Mouse (Mus musculus): Measurements from ENCODE around the gene Ccdc58. TPM values are rescaled to one million over a fixed set of nuclear protein-coding genes. Genes with fewer than 3 reads are reported as not detected.
"Not testable (repeated sequence)": the region's sequence is repeated elsewhere in the genome, so short reads cannot be mapped to it uniquely, and the experiment has no call there.

The Ccdc58 gene
- polyA plus RNA-seq (2021) = 90.6 TPM

- ATAC-seq (peak; percentile 88), DNase-seq (ENCODE audit: low read depth, low spot score) (peak; percentile 58)
- POLR2A ChIA-PET = interaction anchor here (0.5 kb wide), 1 partner anchor 132 kb away, joined by 4 read pairs; no protein-coding TSS in a partner anchor
- H3K27me3 ChIP-seq = no peaks in the 10 kb centered on the region
- TF ChIP-seq CTCF (IDR thresholded peaks at IDR 0.05) = peak; percentile 41
- CTCF ChIA-PET = interaction anchor here (0.9 to 1.5 kb wide), 3 partner anchors 15 to 27 kb away, joined by 3 to 4 read pairs (median 3); no protein-coding TSS in a partner anchor
- in situ Hi-C loops (cut with MboI; ENCODE audit: low pct_unique_long_range_greater_than_20kb) = no loop called here
These were observed at the start of gene Ccdc58, which contains the start of gene Fam162a for GRCm38 (mm10) chr16:36071450-36072379. TSS of gene Ccdc58 (plus strand) at chr16:36071685. TSS of gene Fam162a (minus strand) at chr16:36071594.

DNA sequence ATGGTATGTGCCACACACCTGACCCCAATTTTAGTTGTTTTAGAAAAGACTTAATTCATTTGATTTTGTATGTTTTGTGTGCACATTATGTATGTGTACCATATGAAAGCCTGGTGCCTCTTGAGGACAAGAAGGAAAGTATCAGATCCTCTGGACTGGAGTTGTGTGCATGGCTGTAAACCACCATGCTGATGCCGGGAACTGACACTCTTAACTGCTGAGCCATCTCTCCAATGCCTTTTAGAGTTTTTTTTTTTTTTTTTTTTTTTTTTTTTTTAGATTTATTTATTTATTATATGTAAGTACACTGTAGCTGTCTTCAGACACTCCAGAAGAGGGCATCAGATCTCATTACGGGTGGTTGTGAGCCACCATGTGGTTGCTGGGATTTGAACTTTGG, 43.4 kb upstream of the Ccdc58 start:
- H3K27me3 ChIP-seq; POLR2A ChIA-PET; ATAC-seq; DNase-seq (ENCODE audit: low read depth, low spot score); in situ Hi-C loops (cut with MboI; ENCODE audit: low pct_unique_long_range_greater_than_20kb): not testable (repeated sequence)
- CTCF ChIA-PET = interaction anchor here (1.0 to 1.4 kb wide), 2 partner anchors 10 to 36 kb away, joined by 3 read pairs; no protein-coding TSS in a partner anchor

- DNase-seq (ENCODE audit: low read depth, low spot score) (peak; percentile 64), ATAC-seq (peak; percentile 89)
- ChIA-PET POLR2A (interaction anchor here (0.6 kb wide), 2 partner anchors 27 to 753 kb away, joined by 3 to 4 read pairs; no protein-coding TSS in a partner anchor), CTCF (interaction anchor here (0.9 to 1.3 kb wide), 2 partner anchors 17 to 30 kb away, joined by 3 read pairs; no protein-coding TSS in a partner anchor)
- no peak for TF ChIP-seq CTCF (IDR thresholded peaks at IDR 0.05)
- H3K27me3 ChIP-seq = no peaks in the 10 kb centered on the region
- in situ Hi-C loops (cut with MboI; ENCODE audit: low pct_unique_long_range_greater_than_20kb) = no loop called here
These were observed 30.6 kb upstream of the Ccdc58 start, which contains the start of gene Wdr5b for GRCm38 (mm10) chr16:36040640-36041624. TSS of gene Wdr5b (plus strand) at chr16:36041190.

- ChIA-PET POLR2A (no interaction called here), CTCF (no interaction called here)
- ATAC-seq = no peak
- in situ Hi-C loops (cut with MboI; ENCODE audit: low pct_unique_long_range_greater_than_20kb) = no loop called here
- TF ChIP-seq CTCF (IDR thresholded peaks at IDR 0.05) = no peak
- no peak for DNase-seq (ENCODE audit: low read depth, low spot score)
- no peaks in the 10 kb centered on the region for H3K27me3 ChIP-seq
These were observed 29.9 kb upstream of the Ccdc58 start for GRCm38 (mm10) chr16:36041625-36042020.

- ATAC-seq (no peak), DNase-seq (ENCODE audit: low read depth, low spot score) (no peak)
- ChIA-PET POLR2A (no interaction called here), CTCF (interaction anchor here (0.9 kb wide), 1 partner anchor 9 kb away, joined by 3 read pairs; no protein-coding TSS in a partner anchor)
- in situ Hi-C loops (cut with MboI; ENCODE audit: low pct_unique_long_range_greater_than_20kb) = no loop called here
- no peak for TF ChIP-seq CTCF (IDR thresholded peaks at IDR 0.05)
- H3K27me3 ChIP-seq = no peaks in the 10 kb centered on the region
These were observed 28.4 kb upstream of the Ccdc58 start for GRCm38 (mm10) chr16:36043073-36043472.

DNA sequence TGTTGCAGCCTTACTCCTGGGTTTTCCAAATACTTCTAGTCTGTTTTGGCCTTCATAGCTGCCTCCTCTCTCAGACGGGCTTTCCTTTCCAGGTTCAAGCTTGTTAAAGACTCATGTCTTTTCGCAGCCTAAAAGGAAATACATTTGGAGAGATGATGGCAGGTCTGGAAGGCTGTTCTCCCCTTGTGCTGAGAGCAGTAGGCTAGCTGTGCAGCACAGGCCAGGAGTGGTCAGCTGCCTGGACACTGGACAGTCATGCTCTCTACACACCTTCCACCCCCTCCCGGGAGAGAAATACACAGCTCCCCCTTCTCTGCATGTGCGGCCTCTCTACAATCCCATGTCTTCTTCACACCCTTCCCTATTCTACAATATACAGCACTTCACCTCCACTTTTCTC, 27.5 kb upstream of the Ccdc58 start:
- POLR2A ChIA-PET = no interaction called here
- no peaks in the 10 kb centered on the region for H3K27me3 ChIP-seq
- in situ Hi-C loops (cut with MboI; ENCODE audit: low pct_unique_long_range_greater_than_20kb) = no loop called here
- TF ChIP-seq CTCF (IDR thresholded peaks at IDR 0.05) = no peak
- CTCF ChIA-PET = interaction anchor here (0.6 to 1.7 kb wide), 2 partner anchors 28 to 30 kb away, joined by 3 read pairs; no protein-coding TSS in a partner anchor
- ATAC-seq = no peak
- DNase-seq (ENCODE audit: low read depth, low spot score) = no peak

DNA sequence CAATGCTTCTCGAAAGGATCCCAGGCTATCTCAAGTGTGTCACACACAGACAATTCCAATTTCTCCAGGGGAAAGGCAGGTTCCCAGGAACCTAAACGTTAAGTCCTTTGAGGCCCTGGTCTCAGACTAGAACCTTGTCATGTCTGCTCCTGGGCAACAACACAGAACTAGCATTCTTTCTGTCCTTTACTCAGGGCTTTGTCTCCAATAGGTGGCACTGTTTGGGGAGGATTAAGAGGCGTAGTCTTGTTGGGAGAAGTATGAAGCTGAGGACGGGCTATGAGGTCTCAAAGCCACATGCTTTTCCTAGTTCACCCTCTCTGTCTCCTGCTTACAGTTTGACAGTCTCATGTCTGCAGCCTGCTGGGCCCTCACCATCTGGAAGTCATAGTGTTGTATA, 23.9 kb upstream of the Ccdc58 start:
- POLR2A ChIA-PET = no interaction called here

GRCm38 (mm10) chr16:36051491-36051890, 20.0 kb upstream of the Ccdc58 start:
- TF ChIP-seq CTCF (IDR thresholded peaks at IDR 0.05) = no peak
- DNase-seq (ENCODE audit: low read depth, low spot score) (no peak), ATAC-seq (no peak)
- POLR2A ChIA-PET = interaction anchor here (0.8 kb wide), 1 partner anchor 367 kb away, joined by 4 read pairs; no protein-coding TSS in a partner anchor
- in situ Hi-C loops (cut with MboI; ENCODE audit: low pct_unique_long_range_greater_than_20kb) = no loop called here
- no peaks in the 10 kb centered on the region for H3K27me3 ChIP-seq
- CTCF ChIA-PET = no interaction called here

More for the DNA sequence above, 23.9 kb upstream of the Ccdc58 start:
- no peak for DNase-seq (ENCODE audit: low read depth, low spot score)
- no peak for ATAC-seq
- H3K27me3 ChIP-seq = no peaks in the 10 kb centered on the region
- CTCF ChIA-PET = interaction anchor here (1.0 to 3.4 kb wide), 5 partner anchors 7 to 427 kb away, joined by 3 to 13 read pairs (median 3); no protein-coding TSS in a partner anchor
- in situ Hi-C loops (cut with MboI; ENCODE audit: low pct_unique_long_range_greater_than_20kb) = no loop called here
- TF ChIP-seq CTCF (IDR thresholded peaks at IDR 0.05) = peak; percentile 54

DNA sequence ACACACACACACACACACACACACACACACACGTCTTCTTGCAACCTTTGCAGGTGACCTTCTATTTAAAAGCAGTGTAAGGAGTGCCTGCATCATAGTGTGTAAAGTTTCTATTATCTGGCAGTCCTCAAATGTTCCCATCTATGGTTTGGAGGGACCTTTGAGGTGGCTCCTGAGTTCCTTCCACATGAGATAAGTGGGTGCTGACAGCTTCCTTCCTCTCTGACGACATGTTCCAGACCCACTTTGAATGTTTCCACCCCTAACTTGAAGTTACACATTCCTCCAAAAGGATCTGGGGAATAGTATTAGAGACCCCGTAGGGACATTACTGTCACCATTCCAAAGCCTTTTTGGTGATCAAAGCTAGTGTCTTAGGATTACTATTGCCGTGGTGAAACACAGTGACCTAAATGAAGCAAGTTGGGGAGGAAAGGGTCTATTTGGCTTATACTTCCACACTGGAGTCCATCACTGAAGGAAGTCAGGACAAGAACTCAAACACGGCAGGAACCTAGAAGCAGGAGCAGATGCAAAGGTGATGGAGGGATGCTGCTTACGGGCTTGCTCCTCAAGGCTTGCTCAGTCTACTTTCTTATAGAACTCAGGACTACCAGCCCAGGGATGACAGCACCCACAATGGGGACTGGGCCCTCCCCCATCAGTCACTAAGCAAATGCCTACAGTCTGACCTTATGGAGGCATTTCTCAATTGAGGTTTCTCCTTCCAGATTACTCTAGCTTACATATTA, 17.8 kb upstream of the Ccdc58 start:
- TF ChIP-seq CTCF (IDR thresholded peaks at IDR 0.05) = no peak
- ChIA-PET POLR2A (no interaction called here), CTCF (interaction anchor here (1.4 to 3.0 kb wide), 3 partner anchors 8 to 15 kb away, joined by 3 to 13 read pairs (median 4); no protein-coding TSS in a partner anchor)
- in situ Hi-C loops (cut with MboI; ENCODE audit: low pct_unique_long_range_greater_than_20kb) = no loop called here
- DNase-seq (ENCODE audit: low read depth, low spot score) (no peak), ATAC-seq (no peak)
- H3K27me3 ChIP-seq = no peaks in the 10 kb centered on the region

Measured in Patski (cell line).